Mouse (Mus musculus): ENCODE measurements around the gene Olfr465-ps1. TPM values are rescaled to one million over a fixed set of nuclear protein-coding genes. Genes with fewer than 3 reads are reported as not detected.

Gene Olfr465-ps1
- polyA plus RNA-seq, 1 experiment from 2014 or later, result not detected

- no peak overlapping the region for H3K27ac ChIP-seq (replicated peaks)
- WGBS, result 79% methylated on average over 3 of the region's 3 CpGs
- H3K4me1 ChIP-seq (replicated peaks), result no peaks in the 10 kb centered on the region
- H3K4me3 ChIP-seq, result no peak overlapping the region
- ATAC-seq (ENCODE audit: low FRiP score, low read depth), result no peak
- H3K4me2 ChIP-seq, result no peak overlapping the region
- H3K27me3 ChIP-seq, result no peaks in the 10 kb centered on the region
- no peaks in the 10 kb centered on the region for H3K36me3 ChIP-seq
- H3K9me3 ChIP-seq, result no peaks in the 10 kb centered on the region
- no peak overlapping the region for H3K9ac ChIP-seq
Measured at GRCm38 (mm10) chr13:65174102-65174501, 36.2 kb downstream of the Olfr465-ps1 start.

GRCm38 (mm10) chr13:65175734-65176471 lies 38.0 kb downstream of the Olfr465-ps1 start:
- H3K9ac ChIP-seq, result peak overlapping the region; percentile 43
- 22% methylated on average over 45 of the region's 46 CpGs for WGBS
- H3K4me1 ChIP-seq (replicated peaks), result no peaks in the 10 kb centered on the region
- H3K4me3 ChIP-seq, result peak overlapping the region; percentile 46
- no peak overlapping the region for H3K27ac ChIP-seq (replicated peaks)
- ATAC-seq (ENCODE audit: low FRiP score, low read depth), result peak; percentile 86
- no peaks in the 10 kb centered on the region for H3K36me3 ChIP-seq
- H3K9me3 ChIP-seq, result no peaks in the 10 kb centered on the region
- H3K4me2 ChIP-seq, result peak overlapping the region; percentile 75
- H3K27me3 ChIP-seq, result no peaks in the 10 kb centered on the region

- WGBS, result 55% methylated on average over 15 of the region's 15 CpGs
- H3K4me2 ChIP-seq, result no peak overlapping the region
- no peaks in the 10 kb centered on the region for H3K27me3 ChIP-seq
- peak; percentile 65 for ATAC-seq (ENCODE audit: low FRiP score, low read depth)
- H3K4me3 ChIP-seq, result no peak overlapping the region
- no peak overlapping the region for H3K9ac ChIP-seq
- H3K36me3 ChIP-seq, result no peaks in the 10 kb centered on the region
- H3K27ac ChIP-seq (replicated peaks), result no peak overlapping the region
- no peaks in the 10 kb centered on the region for H3K9me3 ChIP-seq
- no peaks in the 10 kb centered on the region for H3K4me1 ChIP-seq (replicated peaks)
Measured at GRCm38 (mm10) chr13:65176472-65177091, 38.7 kb downstream of the Olfr465-ps1 start.

Other genes starting within 250 kb of the Olfr465-ps1 start
- gene Cntnap3, start 234.1 kb upstream of the Olfr465-ps1 start, polyA plus RNA-seq (2015; fragmentation: Nextera tagmentation; extraction: Ambion mirVana), result 0.84 and 0.89 TPM in 2 replicates
- not detected in 2 replicates for gene Spata31, start 220.7 kb upstream of the Olfr465-ps1 start, polyA plus RNA-seq (2015; fragmentation: Nextera tagmentation; extraction: Ambion mirVana)
- gene Spata31d1c, start 105.0 kb upstream of the Olfr465-ps1 start, polyA plus RNA-seq (2015; fragmentation: Nextera tagmentation; extraction: Ambion mirVana), result not detected in 2 replicates
- not detected in 2 replicates for gene Prss47, start 85.3 kb upstream of the Olfr465-ps1 start, polyA plus RNA-seq (2015; fragmentation: Nextera tagmentation; extraction: Ambion mirVana)
- gene Mfsd14b, start 25.1 kb upstream of the Olfr465-ps1 start, polyA plus RNA-seq (2015; fragmentation: Nextera tagmentation; extraction: Ambion mirVana), result 31.1 and 32.9 TPM in 2 replicates
- not detected in 2 replicates for gene Olfr466, start 12.2 kb downstream of the Olfr465-ps1 start, polyA plus RNA-seq (2015; fragmentation: Nextera tagmentation; extraction: Ambion mirVana)
- 0.16 TPM in 1 of 2 replicates, not detected in the other for gene Nlrp4f, start 67.9 kb downstream of the Olfr465-ps1 start, polyA plus RNA-seq (2015; fragmentation: Nextera tagmentation; extraction: Ambion mirVana)
- gene Gm10775, start 121.5 kb downstream of the Olfr465-ps1 start, polyA plus RNA-seq (2015; fragmentation: Nextera tagmentation; extraction: Ambion mirVana), result 0.25 and 0.26 TPM in 2 replicates
- 14.1 and 15.1 TPM in 2 replicates for gene Zfp369, start 140.7 kb downstream of the Olfr465-ps1 start, polyA plus RNA-seq (2015; fragmentation: Nextera tagmentation; extraction: Ambion mirVana)